Mouse (Mus musculus) spleen, postnatal 14 days (tissue): ENCODE results near the gene Fes.
"Not testable (repeated sequence)": the region's sequence is repeated elsewhere in the genome, so short reads cannot be mapped to it uniquely, and the experiment has no call there.

Experiments used
- DNase-seq, 2 experiments: peaks; one replicate each; pipeline ENCODE4 v3.0.0; 2021 to 2022; ENCODE audit warnings: low spot score in 2 of 2

Gene Fes

GRCm38 (mm10) chr7:80404101-80404894 is 16.6 kb upstream of the Fes start:
- no peak for DNase-seq

GRCm38 (mm10) chr7:80403551-80403950 is 15.8 kb upstream of the Fes start:
- DNase-seq: no peak

- peak; percentile 56 to 68 for DNase-seq
Observed at GRCm38 (mm10) chr7:80402651-80403321, 15.0 kb upstream of the Fes start.

GRCm38 (mm10) chr7:80401860-80402641 is 14.3 kb upstream of the Fes start:
- DNase-seq: peak in 1 of 2 experiments; percentile 38

- no peak for DNase-seq
Observed at GRCm38 (mm10) chr7:80401041-80401859, 13.5 kb upstream of the Fes start.

- DNase-seq: no peak
Observed at GRCm38 (mm10) chr7:80400571-80400970, 12.8 kb upstream of the Fes start.

- DNase-seq: no peak
Observed at GRCm38 (mm10) chr7:80400099-80400498, 12.4 kb upstream of the Fes start.

- no peak for DNase-seq
Observed at GRCm38 (mm10) chr7:80398654-80399444, 11.1 kb upstream of the Fes start.

- DNase-seq: no peak
Observed at GRCm38 (mm10) chr7:80397986-80398385, 10.2 kb upstream of the Fes start.

- DNase-seq: not testable (repeated sequence)
Observed at GRCm38 (mm10) chr7:80396427-80396826, 8.7 kb upstream of the Fes start.

- no peak for DNase-seq
Observed at GRCm38 (mm10) chr7:80394600-80394999, 6.9 kb upstream of the Fes start.

- no peak for DNase-seq
Observed at GRCm38 (mm10) chr7:80392119-80392518, 4.4 kb upstream of the Fes start.

- DNase-seq: peak in 1 of 2 experiments; percentile 27
Observed at GRCm38 (mm10) chr7:80387033-80387632, 613 bp downstream of the Fes start.

GRCm38 (mm10) chr7:80386235-80386930 is 1.4 kb downstream of the Fes start:
- peak; percentile 77 to 89 for DNase-seq

- DNase-seq: no peak
Observed at GRCm38 (mm10) chr7:80382919-80383318, 4.8 kb downstream of the Fes start.

- DNase-seq: peak in 1 of 2 experiments; percentile 34
Observed at GRCm38 (mm10) chr7:80379531-80379930, 8.2 kb downstream of the Fes start.

- peak in 1 of 2 experiments; percentile 66 for DNase-seq
Observed at GRCm38 (mm10) chr7:80377471-80377870, 10.3 kb downstream of the Fes start.

- no peak for DNase-seq
Observed at GRCm38 (mm10) chr7:80376192-80376591, 11.6 kb downstream of the Fes start.

GRCm38 (mm10) chr7:80375376-80376039 is 12.2 kb downstream of the Fes start:
- DNase-seq: no peak
